Mouse (Mus musculus) lung, postnatal 0 days (tissue): ENCODE results near the gene Tcf20.

Experiments
- CTCF ChIP-seq: IDR thresholded peaks from 2 replicates; pipeline ENCODE4 v1.5.1; 2016; ENCODE audit warnings: antibody characterized with exemption, mild to moderate bottlenecking
- EP300 ChIP-seq: IDR thresholded peaks from 2 replicates; pipeline ENCODE4 v1.6.1; 2016; ENCODE audit warnings: antibody characterized with exemption, mild to moderate bottlenecking, control low read depth

DNA sequence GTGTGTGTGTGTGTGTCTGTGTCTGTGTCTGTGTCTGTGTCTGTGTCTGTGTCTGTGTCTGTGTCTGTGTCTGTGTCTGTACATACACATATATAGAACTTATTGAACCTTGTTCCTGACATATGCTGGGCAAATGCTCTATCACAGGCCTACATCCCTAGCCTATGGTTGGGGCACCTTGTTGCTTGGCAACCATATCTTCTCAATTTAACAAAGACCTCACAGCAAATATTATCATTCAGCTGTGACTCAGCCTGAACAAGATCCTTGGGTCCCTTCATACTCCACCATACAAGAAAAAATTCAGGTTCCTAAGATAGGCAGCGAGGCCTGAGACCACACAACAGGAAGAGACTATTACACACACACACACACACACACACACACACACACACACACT is 194.2 kb downstream of the Tcf20 start:
- TF ChIP-seq CTCF, result no peak
- TF ChIP-seq EP300, result no peak
